ENCODE assay signal across 20 mouse cellular contexts in genomic region chr1:139232636-139233035, GRCm38 (mm10).
DNase-seq lines count a peak whose midpoint lies in the region; ATAC-seq lines count a peak whose summit lies in the region.
"Had no signal": no experiment of that assay in that cellular context is flagged by ENCODE, and none has a peak within 500 bp of the region (broad histone marks: within the 10 kb centered on the region; RNA-seq: fewer than 3 reads in every experiment).

No protein-coding gene starts in this region.

- H3K4me1 ChIP-seq in hindbrain, embryonic 16.5 days (ENCODE audit: control insufficient read depth, insufficient read depth, low read depth, low read length), result no peaks in the 10 kb centered on the region
- no peaks in the 10 kb centered on the region for H3K4me1 ChIP-seq in hindbrain, embryonic 11.5 days (replicated peaks; ENCODE audit: control insufficient read depth, insufficient read depth, low read length)
- H3K4me1 ChIP-seq in lung, embryonic 15.5 days, result peaks cover 9% of the 10 kb centered on the region
- 0 out of 2 replicates have a peak, but pooled peaks cover 5% of the 10 kb centered on the region for H3K4me1 ChIP-seq in intestine, embryonic 15.5 days (replicated peaks)
- H3K4me1 ChIP-seq in stomach, embryonic 14.5 days (ENCODE audit: control insufficient read depth, insufficient read depth, low read length), result 0 out of 2 replicates have a peak, but pooled peaks cover 3% of the 10 kb centered on the region
- H3K4me1 ChIP-seq: embryonic facial prominence, embryonic 12.5 days; forebrain, embryonic 15.5 days; liver, embryonic 12.5 days had no signal

- H3K4me2 ChIP-seq in hindbrain, embryonic 16.5 days (ENCODE audit: low read length), result no peak overlapping the region
- H3K4me2 ChIP-seq in hindbrain, embryonic 11.5 days (replicated peaks; ENCODE audit: low read depth, low read length), result no peak overlapping the region
- no peak overlapping the region for H3K4me2 ChIP-seq in lung, embryonic 15.5 days
- no peak overlapping the region for H3K4me2 ChIP-seq in intestine, embryonic 15.5 days (replicated peaks)
- H3K4me2 ChIP-seq in stomach, embryonic 14.5 days (replicated peaks; ENCODE audit: low read depth, low read length), result no peak overlapping the region
- H3K4me2 ChIP-seq: embryonic facial prominence, embryonic 12.5 days; forebrain, embryonic 15.5 days; heart, embryonic 12.5 days; liver, embryonic 12.5 days had no signal

- no peak for DNase-seq in hindbrain, embryonic 11.5 days (ENCODE audit: low spot score)
- DNase-seq in lung, postnatal 36 days, result no peak
- DNase-seq in right cerebral cortex, postnatal 25 days, result no peak
- DNase-seq: adrenal gland, postnatal 36 days; cerebellum, adult 2 months; kidney, postnatal 14 days; layer of hippocampus, adult 9-11 months; midbrain, embryonic 14.5 days; right cerebral cortex, postnatal 14 days; thymus, adult 2 months had no signal

- H3K27ac ChIP-seq in hindbrain, embryonic 16.5 days (ENCODE audit: low read depth, low read length), result no peak overlapping the region
- H3K27ac ChIP-seq in hindbrain, embryonic 11.5 days (ENCODE audit: low read depth, low read length), result no peak overlapping the region
- H3K27ac ChIP-seq in lung, embryonic 15.5 days, result peak overlapping the region; percentile 22; the same call in 1 of the 2 replicates
- H3K27ac ChIP-seq in intestine, embryonic 15.5 days, result 0 out of 2 replicates have a peak overlapping the region, but pooled peaks have one; percentile 1
- peak overlapping the region; percentile 78 for H3K27ac ChIP-seq in stomach, embryonic 14.5 days (ENCODE audit: low read length)
- H3K27ac ChIP-seq: embryonic facial prominence, embryonic 12.5 days; forebrain, embryonic 15.5 days; liver, embryonic 12.5 days had no signal

- H3K36me3 ChIP-seq in hindbrain, embryonic 16.5 days (ENCODE audit: control insufficient read depth, insufficient read depth, low read length), result no peaks in the 10 kb centered on the region
- H3K36me3 ChIP-seq in hindbrain, embryonic 11.5 days (ENCODE audit: control insufficient read depth, insufficient read depth, low read length), result no peaks in the 10 kb centered on the region
- no peaks in the 10 kb centered on the region for H3K36me3 ChIP-seq in lung, embryonic 15.5 days
- no peaks in the 10 kb centered on the region for H3K36me3 ChIP-seq in intestine, embryonic 15.5 days
- no peaks in the 10 kb centered on the region for H3K36me3 ChIP-seq in stomach, embryonic 14.5 days (ENCODE audit: control insufficient read depth, insufficient read depth, low read length)
- H3K36me3 ChIP-seq: embryonic facial prominence, embryonic 12.5 days; forebrain, embryonic 15.5 days; heart, embryonic 12.5 days; liver, embryonic 12.5 days had no signal

- H3K27me3 ChIP-seq in hindbrain, embryonic 16.5 days (replicated peaks; ENCODE audit: control insufficient read depth, insufficient read depth, low read length), result no peaks in the 10 kb centered on the region
- H3K27me3 ChIP-seq in hindbrain, embryonic 11.5 days (ENCODE audit: control insufficient read depth, insufficient read depth, low read length), result no peaks in the 10 kb centered on the region
- no peaks in the 10 kb centered on the region for H3K27me3 ChIP-seq in lung, embryonic 15.5 days
- no peaks in the 10 kb centered on the region for H3K27me3 ChIP-seq in intestine, embryonic 15.5 days (replicated peaks)
- no peaks in the 10 kb centered on the region for H3K27me3 ChIP-seq in stomach, embryonic 14.5 days (ENCODE audit: control insufficient read depth, insufficient read depth, low read length)
- H3K27me3 ChIP-seq: embryonic facial prominence, embryonic 12.5 days; forebrain, embryonic 15.5 days; heart, embryonic 12.5 days; liver, embryonic 12.5 days had no signal

- WGBS in hindbrain, embryonic 16.5 days, result 55% methylated on average over 3 of the region's 3 CpGs
- 67% methylated on average over 3 of the region's 3 CpGs for WGBS in hindbrain, embryonic 11.5 days
- WGBS in lung, embryonic 15.5 days, result 15% methylated on average over 3 of the region's 3 CpGs
- 38% methylated on average over 3 of the region's 3 CpGs for WGBS in intestine, embryonic 15.5 days
- 35% methylated on average over 3 of the region's 3 CpGs for WGBS in stomach, embryonic 14.5 days

- H3K9ac ChIP-seq in hindbrain, embryonic 16.5 days (ENCODE audit: low read depth, low read length), result no peak overlapping the region
- H3K9ac ChIP-seq in hindbrain, embryonic 11.5 days (ENCODE audit: low read depth, low read length), result no peak overlapping the region
- no peak overlapping the region for H3K9ac ChIP-seq in lung, embryonic 15.5 days
- H3K9ac ChIP-seq in intestine, embryonic 15.5 days, result no peak overlapping the region
- no peak overlapping the region for H3K9ac ChIP-seq in stomach, embryonic 14.5 days (replicated peaks; ENCODE audit: low read depth, low read length)
- H3K9ac ChIP-seq: embryonic facial prominence, embryonic 12.5 days; forebrain, embryonic 15.5 days; heart, embryonic 12.5 days; liver, embryonic 12.5 days had no signal

- H3K9me3 ChIP-seq in hindbrain, embryonic 16.5 days (ENCODE audit: control insufficient read depth, low read length), result no peaks in the 10 kb centered on the region
- no peaks in the 10 kb centered on the region for H3K9me3 ChIP-seq in hindbrain, embryonic 11.5 days (ENCODE audit: control insufficient read depth, low read length)
- no peaks in the 10 kb centered on the region for H3K9me3 ChIP-seq in lung, embryonic 15.5 days
- no peaks in the 10 kb centered on the region for H3K9me3 ChIP-seq in intestine, embryonic 15.5 days
- H3K9me3 ChIP-seq in stomach, embryonic 14.5 days (ENCODE audit: control insufficient read depth, low read depth, low read length), result no peaks in the 10 kb centered on the region
- H3K9me3 ChIP-seq: embryonic facial prominence, embryonic 12.5 days; forebrain, embryonic 15.5 days; heart, embryonic 12.5 days; liver, embryonic 12.5 days had no signal

- ATAC-seq in hindbrain, embryonic 16.5 days, result peak; percentile 73
- no peak for ATAC-seq in hindbrain, embryonic 11.5 days (ENCODE audit: low FRiP score)
- ATAC-seq in lung, embryonic 15.5 days (ENCODE audit: borderline replicate concordance, extremely low read depth, low FRiP score, low TSS enrichment), result peak; percentile 72; the same call in 1 of the 2 replicates
- peak; percentile 55; the same call in 1 of the 2 replicates for ATAC-seq in intestine, embryonic 15.5 days
- peak; percentile 60; the same call in 1 of the 2 replicates for ATAC-seq in stomach, embryonic 14.5 days (ENCODE audit: insufficient number of reproducible peaks, insufficient read depth, low FRiP score, low read depth)
- ATAC-seq: activated CD4-positive, CD25-positive, alpha-beta regulatory T cell, adult 4 months; forebrain, embryonic 15.5 days; liver, embryonic 12.5 days; Patski had no signal

- H3K4me3 ChIP-seq in hindbrain, embryonic 16.5 days (ENCODE audit: low read length), result no peak overlapping the region
- H3K4me3 ChIP-seq in hindbrain, embryonic 11.5 days (ENCODE audit: low read depth, low read length), result no peak overlapping the region
- no peak overlapping the region for H3K4me3 ChIP-seq in lung, embryonic 15.5 days
- no peak overlapping the region for H3K4me3 ChIP-seq in intestine, embryonic 15.5 days (replicated peaks)
- H3K4me3 ChIP-seq in stomach, embryonic 14.5 days (ENCODE audit: low read depth, low read length), result no peak overlapping the region
- H3K4me3 ChIP-seq: embryonic facial prominence, embryonic 12.5 days; forebrain, embryonic 15.5 days; heart, embryonic 12.5 days; liver, embryonic 12.5 days had no signal

Comparison
In these comparisons a context has a peak if more than half of its experiments do, and no peak if none do; other contexts are left out.
1. H3K27ac ChIP-seq: peak in lung, embryonic 15.5 days (single experiment), intestine, embryonic 15.5 days (single experiment) and stomach, embryonic 14.5 days (single experiment); none in hindbrain, embryonic 16.5 days (single experiment) and hindbrain, embryonic 11.5 days (single experiment).